Mouse (Mus musculus) neural tube, embryonic 15.5 days (tissue): ENCODE data around the gene H3f3b. TPM values are rescaled to one million over a fixed set of nuclear protein-coding genes. Genes with fewer than 3 reads are reported as not detected.

Experiments used
- ATAC-seq: fragments of 200-750 bp; cut with Nextera tagmentation; 2 replicates; pipeline ENCODE4 v1.8.0; 2017; ENCODE audit warnings: mild to moderate bottlenecking, moderate TSS enrichment, moderate library complexity; ENCODE audit not compliant: low FRiP score
- H3K27ac ChIP-seq: fragments of 300-500 bp; sonication (generic); replicated peaks from 2 replicates; pipeline ENCODE4 v1.5.1; 2015; ENCODE audit warnings: mild to moderate bottlenecking, inconsistent platforms
- H3K27me3 ChIP-seq: fragments of 300-500 bp; sonication (generic); replicated peaks from 2 replicates; pipeline ENCODE4 v1.6.1; 2015; ENCODE audit warnings: inconsistent platforms
- H3K36me3 ChIP-seq: fragments of 300-500 bp; sonication (generic); 2 replicates; pipeline ENCODE4 v1.6.1; 2015; ENCODE audit warnings: inconsistent platforms
- H3K4me1 ChIP-seq: fragments of 300-500 bp; sonication (generic); 2 replicates; pipeline ENCODE4 v1.6.1; 2015; ENCODE audit warnings: inconsistent platforms
- H3K4me2 ChIP-seq: fragments of 300-500 bp; sonication (generic); 2 replicates; pipeline ENCODE4 v1.6.1; 2015; ENCODE audit warnings: inconsistent platforms, mild to moderate bottlenecking, moderate library complexity
- H3K4me3 ChIP-seq: fragments of 300-500 bp; sonication (generic); replicated peaks from 2 replicates; pipeline ENCODE4 v1.5.1; 2015; ENCODE audit warnings: mild to moderate bottlenecking, inconsistent platforms
- H3K9ac ChIP-seq: fragments of 300-500 bp; sonication (generic); replicated peaks from 2 replicates; pipeline ENCODE4 v1.6.1; 2015; ENCODE audit warnings: mild to moderate bottlenecking, inconsistent platforms
- H3K9me3 ChIP-seq: fragments of 300-500 bp; sonication (generic); replicated peaks from 2 replicates; pipeline ENCODE4 v1.6.1; 2016; ENCODE audit warnings: inconsistent platforms
- WGBS: fragments of 180-500 bp; shearing (Covaris S2); methylation state at CpG from one replicate; pipeline ENCODE4 v1.1.7; 2015; ENCODE audit warnings: mixed read lengths; 5-methylcytosine and 5-hydroxymethylcytosine counted together
- polyA plus RNA-seq: library from polyadenylated mRNA; unstranded; fragments of >200 nt; fragmentation: Nextera tagmentation; extraction: Ambion mirVana; gene quantifications from 2 replicates; pipeline ENCODE4 v1.2.1, GENCODE M21; 2015

The H3f3b gene
- 1,496 and 1,502 TPM in 2 replicates for polyA plus RNA-seq

DNA sequence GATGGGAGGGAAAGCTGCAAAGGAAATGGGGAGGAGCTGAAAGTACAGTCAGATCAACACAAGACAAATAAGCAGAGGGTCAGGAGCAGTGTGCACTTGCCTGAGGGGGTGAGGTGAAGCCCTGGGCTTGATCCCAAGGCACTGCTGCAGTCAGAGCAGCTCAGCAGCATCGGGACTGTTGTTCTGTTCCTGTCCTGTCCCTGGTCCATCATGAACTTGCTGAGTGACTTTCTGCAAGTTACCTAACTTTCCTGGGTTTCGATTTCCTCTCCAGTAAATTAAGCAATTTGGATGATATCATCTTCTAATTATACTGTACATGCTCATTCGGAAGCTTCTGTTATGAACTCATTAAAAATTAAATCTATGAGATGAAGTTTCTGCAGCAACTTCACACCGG is at the start of gene H3f3b:
Gene H3f3b (minus strand): TSS at position 207 of the 400 bp plus-strand sequence.
- Histone ChIP-seq H3K9ac (no peak within 1 kb of the TSS), H3K36me3 (no peaks in the 10 kb centered on the region), H3K27me3 (no peaks in the 10 kb centered on the region), H3K27ac (no peak within 1 kb of the TSS), H3K4me1 (peaks cover 27% of the 10 kb centered on the region), H3K4me3 (no peak within 1 kb of the TSS), H3K4me2 (no peak within 1 kb of the TSS), H3K9me3 (no peaks in the 10 kb centered on the region)
- ATAC-seq = no peak
- 80% methylated on average over 4 of the region's 4 CpGs for WGBS

DNA sequence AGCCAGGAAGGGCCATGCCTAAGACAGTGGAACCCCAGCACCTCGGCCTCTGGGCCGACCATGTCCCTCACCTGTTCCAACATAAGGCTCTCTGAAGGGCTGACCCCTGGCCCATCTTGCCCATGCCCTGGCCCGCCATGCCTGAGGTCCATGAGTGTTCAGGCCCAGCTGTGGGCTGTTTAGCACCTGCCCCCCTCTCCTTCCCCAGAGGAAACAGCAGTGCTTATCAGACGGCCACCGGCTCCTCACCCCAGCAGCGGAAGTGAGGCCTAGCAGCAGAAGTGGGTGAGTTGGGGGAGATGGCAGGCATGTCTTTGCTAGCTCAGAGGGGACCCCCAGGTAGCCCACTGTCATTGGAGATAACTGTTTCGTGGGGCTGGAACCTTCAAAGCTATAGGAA is 49.1 kb upstream of the H3f3b start:
- H3K4me2 ChIP-seq = 0 out of 2 replicates have a peak overlapping the region, but pooled peaks have one; percentile 5
- peaks cover 30% of the 10 kb centered on the region for H3K36me3 ChIP-seq
- no peak overlapping the region for H3K9ac ChIP-seq
- peaks cover 19% of the 10 kb centered on the region for H3K4me1 ChIP-seq
- no peak overlapping the region for H3K4me3 ChIP-seq
- H3K27ac ChIP-seq = no peak overlapping the region
- H3K27me3 ChIP-seq = no peaks in the 10 kb centered on the region
- no peaks in the 10 kb centered on the region for H3K9me3 ChIP-seq
- no peak for ATAC-seq
- 88% methylated on average over 7 of the region's 7 CpGs for WGBS

DNA sequence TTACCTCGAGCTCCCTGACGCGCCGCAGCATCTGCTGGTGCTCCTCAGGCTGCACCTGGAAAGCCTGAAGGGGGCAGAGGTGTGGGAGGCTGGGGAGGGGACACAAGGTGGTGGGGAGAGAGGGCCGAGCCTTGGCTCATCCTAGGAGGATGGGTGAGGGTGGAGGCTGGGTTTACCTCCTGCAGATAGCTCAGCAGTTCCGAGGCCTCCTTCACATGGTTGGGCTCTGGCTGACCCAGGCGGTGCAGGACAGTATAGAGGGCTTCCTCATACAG is 48.4 kb upstream of the H3f3b start:
- no peak overlapping the region for H3K9ac ChIP-seq
- no peak overlapping the region for H3K4me2 ChIP-seq

DNA sequence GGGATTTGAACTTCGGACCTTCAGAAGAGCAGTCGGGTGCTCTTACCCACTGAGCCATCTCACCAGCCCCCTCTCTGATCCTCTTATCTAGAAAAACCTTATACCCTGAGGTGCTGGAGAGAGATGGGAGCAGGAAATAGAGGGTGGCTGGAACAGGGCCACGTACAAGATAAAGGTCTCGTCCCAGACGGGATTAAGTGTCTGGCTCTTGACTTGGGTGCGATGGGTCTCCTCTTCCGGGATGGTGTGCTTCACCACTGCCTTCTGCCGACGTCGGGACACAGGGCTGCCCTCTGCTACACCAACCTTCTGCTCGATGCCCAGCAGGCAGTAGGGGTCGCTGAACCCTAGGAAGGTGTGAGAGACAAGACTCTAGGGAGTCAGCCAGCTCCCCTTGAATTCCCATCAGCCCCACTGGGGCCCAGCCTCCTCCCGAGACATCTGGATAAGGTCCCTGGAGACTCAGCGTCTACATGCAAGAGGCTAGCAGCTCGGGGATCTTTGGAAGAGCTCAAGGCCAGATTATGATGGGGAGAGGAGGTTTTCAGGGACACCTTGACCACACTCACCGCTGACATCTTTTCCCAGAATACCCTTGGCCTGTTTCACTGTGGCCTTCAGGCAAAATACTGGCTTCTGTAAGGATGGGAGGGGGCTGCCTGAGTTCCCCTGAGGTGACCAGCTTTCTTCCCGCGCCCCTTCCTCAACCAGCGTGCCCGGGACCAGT is 47.9 kb upstream of the H3f3b start:
- H3K27me3 ChIP-seq = no peaks in the 10 kb centered on the region
- peaks cover 19% of the 10 kb centered on the region for H3K36me3 ChIP-seq
- no peak overlapping the region for H3K9ac ChIP-seq
- no peaks in the 10 kb centered on the region for H3K9me3 ChIP-seq
- 73% methylated on average over 20 of the region's 20 CpGs for WGBS
- no peak for ATAC-seq
- peaks cover 19% of the 10 kb centered on the region for H3K4me1 ChIP-seq
- H3K4me3 ChIP-seq = no peak overlapping the region
- no peak overlapping the region for H3K27ac ChIP-seq
- H3K4me2 ChIP-seq = no peak overlapping the region

More for the DNA sequence above, 48.4 kb upstream of the H3f3b start:
- no peaks in the 10 kb centered on the region for H3K9me3 ChIP-seq
- no peak overlapping the region for H3K27ac ChIP-seq
- peaks cover 24% of the 10 kb centered on the region for H3K36me3 ChIP-seq
- ATAC-seq = no peak
- H3K4me1 ChIP-seq = peaks cover 19% of the 10 kb centered on the region
- 75% methylated on average over 7 of the region's 7 CpGs for WGBS
- no peaks in the 10 kb centered on the region for H3K27me3 ChIP-seq
- no peak overlapping the region for H3K4me3 ChIP-seq

DNA sequence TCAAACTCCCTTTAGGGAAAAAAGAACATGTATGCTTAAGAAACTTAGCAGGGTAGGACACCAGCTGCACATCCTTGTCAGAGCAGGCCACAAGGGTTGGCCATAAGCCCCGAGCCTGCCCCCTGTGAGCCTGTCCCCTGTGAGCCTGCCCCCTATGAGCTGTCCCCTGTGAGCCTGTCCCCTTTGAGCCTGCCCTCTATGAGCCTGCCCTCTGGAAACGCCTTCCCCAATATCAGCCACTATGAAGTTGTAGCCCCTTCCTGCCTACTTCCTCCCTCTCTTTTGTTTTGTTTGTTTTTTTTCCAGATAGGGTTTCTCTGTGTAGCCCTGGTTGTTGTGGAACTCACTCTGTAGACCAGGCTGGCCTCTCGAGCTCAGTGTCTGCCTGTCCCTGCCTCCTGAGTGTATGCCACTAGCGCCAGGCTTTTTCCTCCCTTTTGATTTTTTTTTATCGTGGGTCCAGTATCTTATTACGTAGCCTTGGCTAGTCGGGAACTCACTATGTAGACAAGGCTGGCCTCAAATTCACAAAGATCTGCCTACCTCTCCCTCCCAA is 46.8 kb upstream of the H3f3b start:
- H3K27ac ChIP-seq = no peak overlapping the region
- no peaks in the 10 kb centered on the region for H3K9me3 ChIP-seq
- no peak for ATAC-seq
- whole genome bisulfite sequencing = 75% methylated on average over 7 of the region's 7 CpGs
- H3K4me1 ChIP-seq = peaks cover 18% of the 10 kb centered on the region
- no peak overlapping the region for H3K4me3 ChIP-seq
- H3K9ac ChIP-seq = no peak overlapping the region
- no peak overlapping the region for H3K4me2 ChIP-seq
- H3K27me3 ChIP-seq = no peaks in the 10 kb centered on the region
- H3K36me3 ChIP-seq = peaks cover 7% of the 10 kb centered on the region

DNA sequence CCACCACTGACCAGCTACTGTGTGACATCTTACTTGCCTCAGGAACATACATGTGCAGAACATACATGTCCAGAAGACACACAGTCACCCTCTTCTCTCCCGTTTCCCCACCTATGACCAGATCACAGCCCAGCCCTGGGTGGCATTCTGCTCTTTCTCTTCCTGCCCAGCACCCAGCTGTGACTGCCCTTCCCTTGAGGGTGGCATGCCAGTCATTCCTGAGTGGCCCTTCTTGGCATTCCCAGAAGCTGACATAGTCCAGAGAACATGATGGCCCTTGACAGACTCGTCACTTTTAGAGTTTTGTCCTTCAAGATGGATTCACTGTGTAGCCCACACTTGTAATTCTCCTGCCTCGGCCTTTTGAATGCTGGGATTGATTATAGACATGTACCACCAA is 44.8 kb upstream of the H3f3b start:
- ATAC-seq = no peak

DNA sequence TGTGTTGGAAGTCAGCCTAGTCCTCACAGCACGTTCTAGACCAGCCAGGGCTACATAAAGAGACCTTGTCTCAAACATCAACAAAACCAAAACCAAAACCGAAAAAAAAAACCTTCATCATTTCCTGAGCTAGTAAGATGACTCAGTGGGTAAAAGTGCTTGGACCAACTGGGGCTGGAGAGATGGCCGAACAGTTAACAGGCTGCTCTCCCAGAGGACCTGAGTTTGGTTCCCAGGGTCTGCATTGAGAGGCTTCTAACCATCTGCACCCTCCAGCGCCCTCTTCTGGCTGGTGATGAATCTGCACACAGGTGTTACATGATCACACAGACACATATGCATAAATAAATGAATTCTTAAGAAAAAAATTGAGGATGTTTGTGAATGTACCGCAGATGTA is 43.7 kb upstream of the H3f3b start:
- Histone ChIP-seq H3K4me1 (no peaks in the 10 kb centered on the region), H3K27me3 (no peaks in the 10 kb centered on the region), H3K9ac (no peak overlapping the region), H3K4me2 (no peak overlapping the region), H3K36me3 (no peaks in the 10 kb centered on the region), H3K27ac (no peak overlapping the region), H3K9me3 (no peaks in the 10 kb centered on the region), H3K4me3 (no peak overlapping the region)
- no peak for ATAC-seq
- 69% methylated on average over 5 of the region's 5 CpGs for WGBS

More for the DNA sequence above, 44.8 kb upstream of the H3f3b start:
- Histone ChIP-seq H3K36me3 (no peaks in the 10 kb centered on the region), H3K27me3 (no peaks in the 10 kb centered on the region), H3K4me1 (peaks cover under 1% of the 10 kb centered on the region; the same call in 1 of the 2 replicates), H3K9me3 (no peaks in the 10 kb centered on the region), H3K9ac (no peak overlapping the region), H3K27ac (no peak overlapping the region), H3K4me3 (no peak overlapping the region), H3K4me2 (no peak overlapping the region)
- 82% methylated on average over 3 of the region's 3 CpGs for WGBS

DNA sequence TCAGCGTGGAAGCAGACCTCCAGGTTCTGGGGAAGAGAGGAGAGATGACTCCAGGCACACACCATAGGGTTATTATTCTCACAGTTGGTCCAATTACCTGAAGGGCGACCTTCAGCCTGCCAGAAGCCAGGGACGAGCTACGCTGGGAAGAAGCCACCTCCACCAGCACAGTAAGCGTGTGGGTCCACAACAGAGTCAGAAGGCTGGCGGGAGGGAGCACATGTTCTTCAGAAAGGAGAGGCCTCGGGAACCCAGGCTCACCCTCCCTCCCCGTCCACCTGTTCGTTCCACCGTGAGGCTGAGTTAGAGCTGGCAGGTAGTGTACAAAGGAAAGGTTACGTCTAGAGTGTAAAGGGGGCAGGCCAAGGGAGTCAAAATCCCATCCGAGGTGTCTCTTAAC is 37.6 kb upstream of the H3f3b start:
- no peak for ATAC-seq
- no peaks in the 10 kb centered on the region for H3K4me1 ChIP-seq

DNA sequence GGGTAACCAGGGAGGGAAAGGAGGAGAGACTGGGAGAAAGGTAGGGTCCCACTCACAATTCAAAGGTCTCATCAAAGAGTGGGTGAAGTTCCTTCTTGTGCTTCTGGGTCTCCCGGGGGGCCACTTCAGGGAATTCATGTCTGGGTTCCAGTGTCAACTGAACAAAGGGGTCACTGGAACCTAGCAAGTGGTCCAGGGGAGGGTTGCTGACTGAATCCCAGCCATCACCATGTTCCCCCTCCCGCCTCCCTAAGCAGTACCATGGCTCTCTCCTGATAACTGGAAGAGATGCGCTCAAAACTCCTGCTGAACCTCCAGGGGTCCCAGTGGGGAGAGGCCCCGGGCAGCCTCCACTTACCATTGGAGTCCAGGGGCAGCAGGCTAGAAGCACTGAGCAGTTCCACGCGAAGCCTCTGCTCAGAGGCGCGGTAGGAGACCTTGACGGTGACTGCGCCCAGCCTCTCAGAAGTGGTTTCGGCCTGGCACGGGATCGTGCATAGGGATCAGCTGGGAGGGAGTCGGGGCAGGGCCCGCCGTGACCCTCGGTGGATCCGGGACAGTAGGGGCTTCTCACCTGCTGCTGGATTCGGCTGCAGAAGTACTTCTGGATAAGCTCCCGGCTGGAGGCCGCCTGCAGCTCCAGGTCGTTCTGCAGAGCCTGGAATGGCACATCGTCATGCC is 36.6 kb upstream of the H3f3b start:
- Histone ChIP-seq H3K36me3 (peaks cover 30% of the 10 kb centered on the region), H3K9ac (no peak overlapping the region), H3K9me3 (no peaks in the 10 kb centered on the region), H3K27ac (no peak overlapping the region), H3K4me1 (no peaks in the 10 kb centered on the region), H3K4me3 (no peak overlapping the region), H3K4me2 (no peak overlapping the region), H3K27me3 (no peaks in the 10 kb centered on the region)
- 68% methylated on average over 23 of the region's 23 CpGs for WGBS
- no peak for ATAC-seq

More for the DNA sequence above, 37.6 kb upstream of the H3f3b start:
- no peaks in the 10 kb centered on the region for H3K9me3 ChIP-seq
- H3K9ac ChIP-seq = no peak overlapping the region
- peaks cover 19% of the 10 kb centered on the region for H3K36me3 ChIP-seq
- H3K4me2 ChIP-seq = no peak overlapping the region
- H3K27me3 ChIP-seq = no peaks in the 10 kb centered on the region
- H3K27ac ChIP-seq = no peak overlapping the region
- 89% methylated on average over 12 of the region's 12 CpGs for WGBS
- no peak overlapping the region for H3K4me3 ChIP-seq

DNA sequence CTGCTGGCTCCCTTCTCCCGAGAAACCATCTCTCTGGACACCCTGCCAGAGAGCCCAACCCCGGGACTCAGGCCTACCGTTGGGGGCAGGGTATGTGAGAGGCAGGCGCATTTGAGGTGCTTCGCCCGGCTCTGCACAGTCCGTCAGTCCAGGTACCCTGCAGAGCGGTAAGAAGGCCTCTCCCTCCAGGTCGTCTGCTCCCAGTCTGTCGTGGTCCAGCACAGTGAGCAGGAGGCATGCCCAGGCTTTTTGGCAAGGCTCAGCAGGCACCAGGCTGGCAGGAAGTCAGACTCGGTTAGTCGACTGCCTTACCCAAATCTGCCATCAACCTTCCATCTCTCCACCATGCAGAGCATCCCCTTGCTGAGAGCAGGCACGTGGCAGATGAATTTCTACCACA is 35.8 kb upstream of the H3f3b start:
- WGBS = 68% methylated on average over 13 of the region's 13 CpGs
- Histone ChIP-seq H3K9ac (no peak overlapping the region), H3K4me3 (no peak overlapping the region), H3K27me3 (no peaks in the 10 kb centered on the region), H3K4me2 (no peak overlapping the region), H3K9me3 (no peaks in the 10 kb centered on the region), H3K36me3 (peaks cover 37% of the 10 kb centered on the region), H3K27ac (no peak overlapping the region), H3K4me1 (no peaks in the 10 kb centered on the region)
- ATAC-seq = no peak

DNA sequence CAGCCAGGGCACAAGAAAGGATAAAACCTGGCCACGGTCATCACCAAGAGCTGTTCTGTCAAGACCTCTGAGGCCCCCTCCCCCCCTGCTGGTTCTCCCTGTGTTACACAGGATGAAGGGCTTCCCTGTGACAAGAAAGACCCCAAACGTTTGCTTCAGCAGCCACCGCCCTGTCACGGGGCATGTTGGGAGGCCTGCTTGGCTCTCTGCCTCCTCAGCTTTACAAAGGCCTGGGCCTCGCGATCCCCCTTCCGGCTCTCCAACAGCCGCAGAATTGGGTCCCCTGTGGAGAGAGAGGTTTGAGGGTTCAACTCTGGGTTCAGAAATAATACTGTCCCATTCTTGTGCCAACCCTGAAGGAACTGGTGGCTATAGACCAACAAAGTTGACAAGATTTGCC is 34.8 kb upstream of the H3f3b start:
- Histone ChIP-seq H3K4me3 (no peak overlapping the region), H3K27me3 (no peaks in the 10 kb centered on the region), H3K4me1 (no peaks in the 10 kb centered on the region), H3K36me3 (peaks cover 48% of the 10 kb centered on the region), H3K27ac (no peak overlapping the region), H3K4me2 (no peak overlapping the region), H3K9me3 (no peaks in the 10 kb centered on the region), H3K9ac (no peak overlapping the region)
- 50% methylated on average over 8 of the region's 8 CpGs for WGBS
- ATAC-seq = no peak
